Comparison of ENCODE assay signal across 8 mouse cellular contexts in genomic region chr2:147177672-147178071, GRCm38 (mm10). TPM values are rescaled to one million over a fixed set of nuclear protein-coding genes. Genes with fewer than 3 reads are reported as not detected.
DNase-seq lines count a peak whose midpoint lies in the region; ATAC-seq and TF ChIP-seq lines count a peak whose summit lies in the region.

No protein-coding gene starts in this region.

- peak overlapping the region; percentile 61 for H3K4me2 ChIP-seq in embryonic facial prominence, embryonic 14.5 days (ENCODE audit: low read depth, low read length)
- H3K4me2 ChIP-seq in kidney, embryonic 14.5 days (replicated peaks; ENCODE audit: low read depth, low read length): peak overlapping the region; percentile 44; the same call in 1 of the 2 replicates
- H3K4me2 ChIP-seq in limb, embryonic 14.5 days (replicated peaks; ENCODE audit: low read depth, low read length, severe bottlenecking): peak overlapping the region; percentile 58
- H3K4me2 ChIP-seq in midbrain, embryonic 16.5 days (ENCODE audit: low read length): peak overlapping the region; percentile 66

- peak overlapping the region; percentile 31 for H3K4me3 ChIP-seq in embryonic facial prominence, embryonic 14.5 days (ENCODE audit: low read depth, low read length)
- H3K4me3 ChIP-seq in heart, embryonic 10.5 days: peak overlapping the region; percentile 52
- H3K4me3 ChIP-seq in kidney, embryonic 14.5 days (ENCODE audit: low read length): peak overlapping the region; percentile 27; the same call in 1 of the 2 replicates
- peak overlapping the region; percentile 31 for H3K4me3 ChIP-seq in limb, embryonic 14.5 days (replicated peaks; ENCODE audit: low read length)
- H3K4me3 ChIP-seq in midbrain, embryonic 16.5 days (ENCODE audit: low read depth, low read length): 0 out of 2 replicates have a peak overlapping the region, but pooled peaks have one; percentile 36

- H3K9me3 ChIP-seq in embryonic facial prominence, embryonic 14.5 days (ENCODE audit: control insufficient read depth, low read length): no peaks in the 10 kb centered on the region
- no peaks in the 10 kb centered on the region for H3K9me3 ChIP-seq in heart, embryonic 10.5 days
- H3K9me3 ChIP-seq in kidney, embryonic 14.5 days (ENCODE audit: control insufficient read depth, low read length): no peaks in the 10 kb centered on the region
- no peaks in the 10 kb centered on the region for H3K9me3 ChIP-seq in limb, embryonic 14.5 days (ENCODE audit: control insufficient read depth, low read length)
- no peaks in the 10 kb centered on the region for H3K9me3 ChIP-seq in midbrain, embryonic 16.5 days (replicated peaks; ENCODE audit: control insufficient read depth, low read length, poor library complexity, severe bottlenecking)

- peaks cover 61% of the 10 kb centered on the region for H3K27me3 ChIP-seq in embryonic facial prominence, embryonic 14.5 days (replicated peaks; ENCODE audit: control insufficient read depth, insufficient read depth, low read length)
- peaks cover 86% of the 10 kb centered on the region for H3K27me3 ChIP-seq in heart, embryonic 10.5 days (ENCODE audit: insufficient read depth, poor library complexity, severe bottlenecking)
- H3K27me3 ChIP-seq in kidney, embryonic 14.5 days (ENCODE audit: control insufficient read depth, insufficient read depth, low read length): peaks cover 60% of the 10 kb centered on the region
- peaks cover 50% of the 10 kb centered on the region for H3K27me3 ChIP-seq in limb, embryonic 14.5 days (ENCODE audit: control insufficient read depth, insufficient read depth, low read length)
- peaks cover 74% of the 10 kb centered on the region for H3K27me3 ChIP-seq in midbrain, embryonic 16.5 days (ENCODE audit: control insufficient read depth, insufficient read depth, low read depth, low read length)

- TF ChIP-seq POLR2A in limb, embryonic 14.5 days (IDR thresholded peaks at IDR 0.05; ENCODE audit: borderline replicate concordance, extremely low read depth, insufficient read depth, insufficient read length): no peak

- peak; percentile 82 for DNase-seq in A20 (ENCODE audit: low read depth, low spot score)
- peak; percentile 54 to 62 for DNase-seq in adrenal gland, postnatal 4 days (ENCODE audit: low spot score in 2 of 2)
- peak; percentile 84 for DNase-seq in embryonic facial prominence, embryonic 14.5 days (ENCODE audit: low spot score)
- DNase-seq in heart, embryonic 10.5 days (ENCODE audit: low spot score): peak; percentile 80
- peak; percentile 81 for DNase-seq in limb, embryonic 14.5 days (ENCODE audit: low spot score)
- peak; percentile 61 to 79 for DNase-seq in spleen, postnatal 10 days (ENCODE audit: low spot score in 2 of 2)

- no peak overlapping the region for H3K9ac ChIP-seq in embryonic facial prominence, embryonic 14.5 days (ENCODE audit: low read depth, low read length)
- no peak overlapping the region for H3K9ac ChIP-seq in kidney, embryonic 14.5 days (ENCODE audit: low read depth, low read length)
- H3K9ac ChIP-seq in limb, embryonic 14.5 days (ENCODE audit: low read depth, low read length, severe bottlenecking): no peak overlapping the region
- no peak overlapping the region for H3K9ac ChIP-seq in midbrain, embryonic 16.5 days (ENCODE audit: low read depth, low read length)

- WGBS in embryonic facial prominence, embryonic 14.5 days: 6% methylated on average over 10 of the region's 10 CpGs
- WGBS in heart, embryonic 10.5 days: 8% methylated on average over 10 of the region's 10 CpGs
- WGBS in kidney, embryonic 14.5 days: 7% methylated on average over 10 of the region's 10 CpGs
- 9% methylated on average over 10 of the region's 10 CpGs for WGBS in limb, embryonic 14.5 days
- WGBS in midbrain, embryonic 16.5 days: 7% methylated on average over 10 of the region's 10 CpGs

- peaks cover 5% of the 10 kb centered on the region; the same call in 1 of the 2 replicates for H3K4me1 ChIP-seq in embryonic facial prominence, embryonic 14.5 days (ENCODE audit: control insufficient read depth, insufficient read depth, low read length)
- H3K4me1 ChIP-seq in heart, embryonic 10.5 days: peaks cover 17% of the 10 kb centered on the region; the same call in 1 of the 2 replicates
- H3K4me1 ChIP-seq in kidney, embryonic 14.5 days (ENCODE audit: control insufficient read depth, insufficient read depth, low read length): 0 out of 2 replicates have a peak, but pooled peaks cover 7% of the 10 kb centered on the region
- H3K4me1 ChIP-seq in limb, embryonic 14.5 days (ENCODE audit: control insufficient read depth, insufficient read depth, low read length): no peaks in the 10 kb centered on the region
- H3K4me1 ChIP-seq in midbrain, embryonic 16.5 days (ENCODE audit: control insufficient read depth, insufficient read depth, low read length): peaks cover 9% of the 10 kb centered on the region

- no peak overlapping the region for H3K27ac ChIP-seq in embryonic facial prominence, embryonic 14.5 days (replicated peaks; ENCODE audit: low read depth, low read length)
- no peak overlapping the region for H3K27ac ChIP-seq in heart, embryonic 10.5 days
- H3K27ac ChIP-seq in kidney, embryonic 14.5 days (ENCODE audit: low read depth, low read length): no peak overlapping the region
- H3K27ac ChIP-seq in limb, embryonic 14.5 days (replicated peaks; ENCODE audit: low read depth, low read length): no peak overlapping the region
- H3K27ac ChIP-seq in midbrain, embryonic 16.5 days (ENCODE audit: low read length): no peak overlapping the region

- 0 out of 2 replicates have a peak, but pooled peaks have one; percentile 36 for ATAC-seq in embryonic facial prominence, embryonic 14.5 days (ENCODE audit: low read depth)
- peak; percentile 56; the same call in 1 of the 2 replicates for ATAC-seq in kidney, embryonic 14.5 days (ENCODE audit: low FRiP score, low TSS enrichment)
- peak; percentile 50 for ATAC-seq in limb, embryonic 14.5 days (ENCODE audit: low FRiP score, low read depth)
- ATAC-seq in midbrain, embryonic 16.5 days: peak; percentile 54

- no peaks in the 10 kb centered on the region for H3K36me3 ChIP-seq in embryonic facial prominence, embryonic 14.5 days (ENCODE audit: control insufficient read depth, insufficient read depth, low read length)
- H3K36me3 ChIP-seq in heart, embryonic 10.5 days: no peaks in the 10 kb centered on the region
- H3K36me3 ChIP-seq in kidney, embryonic 14.5 days (ENCODE audit: control insufficient read depth, insufficient read depth, low read length): no peaks in the 10 kb centered on the region
- H3K36me3 ChIP-seq in limb, embryonic 14.5 days (ENCODE audit: control insufficient read depth, insufficient read depth, low read length): no peaks in the 10 kb centered on the region
- no peaks in the 10 kb centered on the region for H3K36me3 ChIP-seq in midbrain, embryonic 16.5 days (ENCODE audit: control insufficient read depth, insufficient read depth, low read length)

RNA-seq across cellular contexts. Expression of gene Nkx2-2, which starts 16.4 kb away (rescaled TPM):
- 1 to 10 TPM in 1 of 2 experiments, under 1 TPM in 1; 0.14 to 2.6 TPM for total RNA-seq in adrenal gland, postnatal 4 days (2021)
- polyA plus RNA-seq in embryonic facial prominence, embryonic 14.5 days (2014; fragmentation: Nextera tagmentation; extraction: Ambion mirVana): not detected in 2 replicates
- polyA plus RNA-seq in heart, embryonic 10.5 days (2016; fragmentation: Nextera tagmentation; extraction: Ambion mirVana): 0.08 TPM in 1 of 2 replicates, not detected in the other
- not detected in 2 replicates for polyA plus RNA-seq in kidney, embryonic 14.5 days (2014; fragmentation: Nextera tagmentation; extraction: Ambion mirVana)
- polyA plus RNA-seq in limb, embryonic 14.5 days (2012; rRNA removed): 0.09 and 0.20 TPM in 2 replicates
- polyA plus RNA-seq in limb, embryonic 14.5 days (2014; fragmentation: Nextera tagmentation; extraction: Ambion mirVana): 0.22 TPM in 1 of 2 replicates, not detected in the other
- 8.5 and 8.7 TPM in 2 replicates for polyA plus RNA-seq in midbrain, embryonic 16.5 days (2015; fragmentation: Nextera tagmentation; extraction: Ambion mirVana)
